Mouse (Mus musculus) liver, embryonic 12.5 days (tissue): Measurements from ENCODE around the gene Msh5. TPM values are rescaled to one million over a fixed set of nuclear protein-coding genes. Genes with fewer than 3 reads are reported as not detected.
"Not testable (repeated sequence)": the region's sequence is repeated elsewhere in the genome, so short reads cannot be mapped to it uniquely, and the experiment has no call there.

Experiments
- ATAC-seq: fragments of 200-750 bp; cut with Nextera tagmentation; 2 replicates; pipeline ENCODE4 v1.8.0; 2017; ENCODE audit warnings: moderate number of reproducible peaks, mild to moderate bottlenecking, moderate library complexity
- H3K27ac ChIP-seq: fragments of 300-500 bp; sonication (generic); 2 replicates; pipeline ENCODE4 v1.5.1; 2016; ENCODE audit warnings: mild to moderate bottlenecking
- H3K27me3 ChIP-seq: fragments of 300-500 bp; sonication (generic); replicated peaks from 2 replicates; pipeline ENCODE4 v1.6.1; 2016; ENCODE audit warnings: mild to moderate bottlenecking, moderate library complexity
- H3K36me3 ChIP-seq: fragments of 300-500 bp; sonication (generic); 2 replicates; pipeline ENCODE4 v1.6.1; 2016; ENCODE audit warnings: mild to moderate bottlenecking, moderate library complexity
- H3K4me1 ChIP-seq: fragments of 300-500 bp; sonication (generic); 2 replicates; pipeline ENCODE4 v1.6.1; 2016
- H3K4me2 ChIP-seq: fragments of 300-500 bp; sonication (generic); 2 replicates; pipeline ENCODE4 v1.6.1; 2016; ENCODE audit warnings: mild to moderate bottlenecking, moderate library complexity
- H3K4me3 ChIP-seq: fragments of 300-500 bp; sonication (generic); 2 replicates; pipeline ENCODE4 v1.5.1; 2016; ENCODE audit warnings: mild to moderate bottlenecking, moderate library complexity
- H3K9ac ChIP-seq: fragments of 300-500 bp; sonication (generic); 2 replicates; pipeline ENCODE4 v1.6.1; 2016; ENCODE audit warnings: mild to moderate bottlenecking, moderate library complexity
- H3K9me3 ChIP-seq: fragments of 300-500 bp; sonication (generic); replicated peaks from 2 replicates; pipeline ENCODE4 v1.6.1; 2016; ENCODE audit warnings: mild to moderate bottlenecking, moderate library complexity
- WGBS: fragments of 180-500 bp; shearing (Covaris S2); methylation state at CpG from one replicate; pipeline ENCODE4 v1.1.7; 2016; ENCODE audit not compliant: insufficient replicate concordance; 5-methylcytosine and 5-hydroxymethylcytosine counted together
- polyA plus RNA-seq: library from polyadenylated mRNA; unstranded; fragments of >200 nt; fragmentation: Nextera tagmentation; extraction: Ambion mirVana; gene quantifications from 2 replicates; pipeline ENCODE4 v1.2.1, GENCODE M21; 2016

Msh5 gene
- polyA plus RNA-seq, 1 experiment from 2014 or later, result 4.0 TPM

- no peaks in the 10 kb centered on the region for H3K9me3 ChIP-seq
Observed at GRCm38 (mm10) chr17:35039121-35039873, 7.2 kb downstream of the Msh5 start.

GRCm38 (mm10) chr17:35034896-35035295, 11.6 kb downstream of the Msh5 start:
- no peak for ATAC-seq
- no peak overlapping the region for H3K9ac ChIP-seq
- H3K27ac ChIP-seq, result 0 out of 2 replicates have a peak overlapping the region, but pooled peaks have one; percentile 23
- H3K27me3 ChIP-seq, result 0 out of 2 replicates have a peak, but pooled peaks cover 3% of the 10 kb centered on the region
- 66% methylated on average over 6 of the region's 6 CpGs for WGBS
- H3K4me1 ChIP-seq, result peaks cover 43% of the 10 kb centered on the region
- H3K9me3 ChIP-seq, result no peaks in the 10 kb centered on the region
- H3K4me2 ChIP-seq, result no peak overlapping the region
- no peaks in the 10 kb centered on the region for H3K36me3 ChIP-seq
- H3K4me3 ChIP-seq, result no peak overlapping the region

More at GRCm38 (mm10) chr17:35039121-35039873, 7.2 kb downstream of the Msh5 start:
- Histone ChIP-seq H3K4me1 (peaks cover 48% of the 10 kb centered on the region), H3K27me3 (no peaks in the 10 kb centered on the region), H3K4me3 (no peak overlapping the region), H3K4me2 (no peak overlapping the region), H3K27ac (no peak overlapping the region), H3K9ac (no peak overlapping the region), H3K36me3 (no peaks in the 10 kb centered on the region)
- WGBS, result 76% methylated on average over 11 of the region's 11 CpGs
- ATAC-seq, result 0 out of 2 replicates have a peak, but pooled peaks have one; percentile 24

GRCm38 (mm10) chr17:35033703-35034102, 12.8 kb downstream of the Msh5 start:
- not testable (repeated sequence) for H3K9me3 ChIP-seq, H3K36me3 ChIP-seq, ATAC-seq, H3K4me2 ChIP-seq, H3K9ac ChIP-seq, H3K27ac ChIP-seq, H3K27me3 ChIP-seq, H3K4me3 ChIP-seq
- H3K4me1 ChIP-seq, result peaks cover 45% of the 10 kb centered on the region
- WGBS, result 63% methylated on average over 1 of the region's 1 CpGs

- WGBS, result 60% methylated on average over 8 of the region's 8 CpGs
- Histone ChIP-seq H3K36me3 (no peaks in the 10 kb centered on the region), H3K9me3 (no peaks in the 10 kb centered on the region), H3K4me1 (peaks cover 58% of the 10 kb centered on the region), H3K4me3 (no peak overlapping the region), H3K27me3 (0 out of 2 replicates have a peak, but pooled peaks cover 3% of the 10 kb centered on the region), H3K27ac (no peak overlapping the region), H3K9ac (no peak overlapping the region), H3K4me2 (no peak overlapping the region)
- no peak for ATAC-seq
Observed at GRCm38 (mm10) chr17:35032323-35032870, 14.1 kb downstream of the Msh5 start.

- H3K4me2 ChIP-seq, result no peak overlapping the region
- WGBS, result 59% methylated on average over 7 of the region's 7 CpGs
- no peak overlapping the region for H3K4me3 ChIP-seq
- H3K27ac ChIP-seq, result no peak overlapping the region
- no peaks in the 10 kb centered on the region for H3K36me3 ChIP-seq
- no peak for ATAC-seq
- peaks cover 62% of the 10 kb centered on the region for H3K4me1 ChIP-seq
- H3K27me3 ChIP-seq, result 0 out of 2 replicates have a peak, but pooled peaks cover 3% of the 10 kb centered on the region
- no peak overlapping the region for H3K9ac ChIP-seq
- H3K9me3 ChIP-seq, result no peaks in the 10 kb centered on the region
Observed at GRCm38 (mm10) chr17:35031880-35032279, 14.7 kb downstream of the Msh5 start.

GRCm38 (mm10) chr17:35031272-35031671, 15.3 kb downstream of the Msh5 start:
- no peaks in the 10 kb centered on the region for H3K9me3 ChIP-seq
- H3K4me2 ChIP-seq, result no peak overlapping the region
- H3K4me1 ChIP-seq, result peaks cover 66% of the 10 kb centered on the region
- H3K27ac ChIP-seq, result no peak overlapping the region
- no peak overlapping the region for H3K4me3 ChIP-seq
- H3K27me3 ChIP-seq, result 0 out of 2 replicates have a peak, but pooled peaks cover 3% of the 10 kb centered on the region
- ATAC-seq, result no peak
- H3K9ac ChIP-seq, result no peak overlapping the region
- 91% methylated on average over 11 of the region's 11 CpGs for WGBS
- no peaks in the 10 kb centered on the region for H3K36me3 ChIP-seq

GRCm38 (mm10) chr17:35029691-35030532, 16.6 kb downstream of the Msh5 start:
- Histone ChIP-seq H3K4me2 (0 out of 2 replicates have a peak overlapping the region, but pooled peaks have one; percentile 10), H3K36me3 (no peaks in the 10 kb centered on the region), H3K27ac (no peak overlapping the region), H3K4me1 (peaks cover 76% of the 10 kb centered on the region), H3K4me3 (no peak overlapping the region), H3K9me3 (no peaks in the 10 kb centered on the region), H3K9ac (no peak overlapping the region), H3K27me3 (0 out of 2 replicates have a peak, but pooled peaks cover 3% of the 10 kb centered on the region)
- ATAC-seq, result no peak
- 42% methylated on average over 19 of the region's 19 CpGs for WGBS

GRCm38 (mm10) chr17:35028315-35028714, 18.2 kb downstream of the Msh5 start:
- WGBS, result 72% methylated on average over 2 of the region's 2 CpGs
- Histone ChIP-seq H3K4me2 (no peak overlapping the region), H3K4me1 (peaks cover 87% of the 10 kb centered on the region), H3K9me3 (no peaks in the 10 kb centered on the region), H3K9ac (no peak overlapping the region), H3K36me3 (no peaks in the 10 kb centered on the region), H3K27ac (no peak overlapping the region), H3K4me3 (no peak overlapping the region), H3K27me3 (0 out of 2 replicates have a peak, but pooled peaks cover 6% of the 10 kb centered on the region)
- ATAC-seq, result no peak

- ATAC-seq, result no peak
- 52% methylated on average over 13 of the region's 13 CpGs for WGBS
- peak within 1 kb of the TSS; percentile 10; the same call in 1 of the 2 replicates for H3K9ac ChIP-seq
Observed at GRCm38 (mm10) chr17:35027277-35028068, 19.1 kb downstream of the Msh5 start, which contains the start of gene Sapcd1. TSS of gene Sapcd1 (minus strand) at chr17:35028016.

GRCm38 (mm10) chr17:35026206-35026605, 20.3 kb downstream of the Msh5 start:
- H3K36me3 ChIP-seq, result no peaks in the 10 kb centered on the region
- no peak overlapping the region for H3K9ac ChIP-seq
- H3K27ac ChIP-seq, result no peak overlapping the region
- ATAC-seq, result no peak
- 65% methylated on average over 5 of the region's 5 CpGs for whole genome bisulfite sequencing
- no peaks in the 10 kb centered on the region for H3K9me3 ChIP-seq
- H3K4me1 ChIP-seq, result peaks cover 93% of the 10 kb centered on the region
- H3K4me3 ChIP-seq, result no peak overlapping the region
- H3K27me3 ChIP-seq, result 0 out of 2 replicates have a peak, but pooled peaks cover 6% of the 10 kb centered on the region
- no peak overlapping the region for H3K4me2 ChIP-seq

More at GRCm38 (mm10) chr17:35027277-35028068, 19.1 kb downstream of the Msh5 start, which contains the start of gene Sapcd1:
- peaks cover 93% of the 10 kb centered on the region for H3K4me1 ChIP-seq
- H3K27ac ChIP-seq, result peak within 1 kb of the TSS; percentile 17; the same call in 1 of the 2 replicates
- H3K4me3 ChIP-seq, result no peak within 1 kb of the TSS
- H3K4me2 ChIP-seq, result no peak within 1 kb of the TSS
- 0 out of 2 replicates have a peak, but pooled peaks cover 6% of the 10 kb centered on the region for H3K27me3 ChIP-seq
- H3K36me3 ChIP-seq, result no peaks in the 10 kb centered on the region
- H3K9me3 ChIP-seq, result no peaks in the 10 kb centered on the region
